Mouse (Mus musculus) urinary bladder, postnatal 25 days (tissue): ENCODE measurements around the gene Cnnm2.

Experiments used
- DNase-seq: peaks from one replicate; pipeline ENCODE4 v3.0.0; 2022; ENCODE audit warnings: low spot score

Cnnm2 gene

DNA sequence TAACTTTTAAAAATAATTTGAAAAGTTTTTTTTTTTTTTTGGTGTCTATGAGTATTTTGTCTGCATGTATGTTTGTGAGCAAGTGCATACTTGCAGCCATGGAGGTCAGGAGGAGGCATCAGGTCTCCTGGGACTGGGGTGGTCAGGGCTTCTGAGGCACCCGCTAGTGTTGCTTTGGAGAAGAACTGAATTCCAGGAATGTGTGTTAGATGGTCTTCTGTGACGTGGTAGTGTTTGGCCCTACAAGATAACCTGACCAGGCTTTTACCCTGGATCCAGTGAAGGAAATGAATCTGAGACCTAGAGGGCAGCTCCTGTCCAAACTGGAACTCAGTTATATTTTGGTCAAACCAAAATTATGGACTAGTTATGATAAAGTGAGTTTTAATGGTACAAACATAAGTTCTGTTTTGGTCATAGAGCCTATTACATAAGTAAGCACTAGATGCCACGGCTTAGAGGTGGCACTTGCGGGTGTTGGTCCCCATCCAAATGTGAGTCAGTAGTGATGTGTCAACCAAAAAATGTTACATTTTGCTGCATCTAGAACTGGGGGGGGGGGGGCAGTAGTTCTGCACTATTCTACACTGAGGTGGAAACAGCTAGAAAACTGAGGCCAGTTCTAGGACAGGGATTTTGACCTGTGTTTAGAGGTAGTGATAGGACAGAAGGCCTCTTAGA lies 38.6 kb downstream of the Cnnm2 start:
- no peak for DNase-seq

DNA sequence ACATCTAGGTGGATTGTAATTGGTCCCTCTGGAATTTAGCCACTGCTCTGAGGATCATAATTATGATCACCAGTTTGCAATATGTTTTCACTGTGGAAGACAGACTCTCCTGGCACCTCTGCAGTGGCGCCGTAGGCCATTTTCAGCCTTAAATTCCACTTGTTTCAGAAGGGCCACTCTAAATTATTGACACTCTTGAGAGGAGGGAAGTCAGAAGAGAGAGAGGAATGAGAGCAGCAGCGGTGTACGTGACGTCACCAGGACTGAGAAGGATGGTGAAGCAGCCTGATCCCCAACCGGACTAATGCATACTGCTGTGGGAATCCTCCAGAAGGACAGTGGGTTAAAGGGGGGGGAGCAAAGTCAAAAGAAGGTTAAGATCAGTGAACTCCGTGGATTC lies 40.1 kb downstream of the Cnnm2 start:
- DNase-seq, result no peak

DNA sequence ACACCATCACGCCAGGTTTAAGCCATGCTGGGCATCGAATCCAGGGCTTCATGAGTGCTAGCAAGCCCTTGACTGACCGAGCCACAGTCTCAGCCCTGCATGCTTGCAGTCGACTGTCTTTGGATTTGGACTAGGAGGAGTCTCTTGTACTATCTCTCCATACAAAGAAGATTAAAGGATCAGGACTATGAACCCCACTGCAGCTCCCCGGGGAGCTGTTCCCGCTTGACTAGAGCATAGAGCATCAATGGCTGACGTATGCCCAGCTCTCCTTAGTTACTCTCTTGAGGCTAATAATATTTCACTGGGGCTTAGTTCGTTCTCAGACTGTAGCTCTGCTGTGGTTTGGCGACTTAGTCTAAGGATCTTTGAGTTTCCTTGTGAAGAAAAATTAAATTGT lies 40.9 kb downstream of the Cnnm2 start:
- DNase-seq, result no peak

DNA sequence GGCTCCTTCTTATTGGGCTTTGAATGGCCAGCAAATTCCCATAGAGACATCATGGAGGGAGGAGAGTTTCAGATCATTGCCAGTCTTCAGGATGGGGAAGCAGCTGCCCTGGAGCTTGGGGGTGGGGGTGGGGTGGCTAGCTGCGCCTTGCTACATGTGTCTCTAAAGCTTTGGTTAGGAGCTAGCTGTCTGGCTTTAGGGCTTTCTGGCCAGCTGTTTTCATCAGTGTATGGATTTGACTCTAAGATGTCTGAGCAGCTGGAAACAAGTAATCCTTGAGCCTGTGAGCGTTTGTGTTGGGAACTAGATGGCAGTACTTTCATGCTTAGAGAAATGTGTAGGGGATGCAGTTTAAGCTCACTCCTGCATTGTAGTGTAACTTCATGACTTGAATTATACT lies 42.3 kb downstream of the Cnnm2 start:
- no peak for DNase-seq

DNA sequence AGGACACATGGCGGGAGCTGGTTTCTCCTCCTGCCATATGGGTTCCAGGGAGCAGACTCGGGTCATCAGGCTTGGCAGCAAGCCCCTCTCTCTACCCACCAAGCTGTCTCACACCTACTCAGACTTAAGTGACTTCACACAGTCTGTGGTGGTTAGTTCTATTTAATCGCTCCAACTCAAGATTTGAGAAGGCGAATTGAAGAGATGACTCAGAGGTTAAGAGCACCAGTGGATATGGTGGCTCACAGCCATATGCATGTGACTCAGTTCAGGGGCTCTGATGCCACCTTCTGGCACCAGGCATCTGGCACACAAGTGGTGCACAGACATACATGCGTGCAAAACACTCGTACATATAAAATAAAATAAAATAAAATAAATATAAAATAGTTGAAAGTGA lies 43.4 kb downstream of the Cnnm2 start:
- no peak for DNase-seq

DNA sequence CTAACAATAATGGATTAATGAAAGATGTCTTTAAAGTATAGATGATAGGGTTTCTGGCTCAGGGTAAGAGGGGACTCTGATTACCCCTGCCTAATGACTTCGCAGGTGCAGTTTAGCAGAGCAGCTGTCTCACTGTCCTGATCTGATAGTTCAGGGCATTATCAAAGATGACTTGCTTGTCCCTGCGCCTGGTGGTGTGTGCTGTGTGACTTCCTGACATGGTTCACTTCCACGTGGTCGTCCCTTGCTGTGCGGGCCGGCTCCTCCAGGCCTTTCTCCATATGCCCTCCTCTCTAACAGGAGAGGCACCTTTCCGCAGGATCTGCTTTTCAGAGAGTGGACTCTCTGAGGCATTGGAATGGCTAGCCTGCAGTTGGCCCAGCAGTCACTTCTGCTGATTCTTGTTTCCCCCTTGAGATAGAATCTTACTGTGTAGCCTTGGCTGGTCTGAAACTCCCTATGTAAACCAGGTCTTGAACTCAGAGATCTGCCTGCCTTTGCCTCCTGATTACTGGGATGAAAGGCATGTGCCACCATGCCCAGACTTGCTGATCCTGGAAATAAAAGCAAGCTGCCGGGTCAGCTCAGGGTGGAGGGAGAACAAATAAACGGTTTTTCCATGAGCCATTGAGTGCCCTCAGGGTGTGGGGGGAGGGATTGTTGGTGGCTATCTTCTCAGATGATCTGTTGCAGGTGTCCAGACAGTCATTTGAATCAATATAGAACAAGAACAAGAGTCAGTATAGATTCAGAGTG lies 44.7 kb downstream of the Cnnm2 start:
- DNase-seq, result no peak

DNA sequence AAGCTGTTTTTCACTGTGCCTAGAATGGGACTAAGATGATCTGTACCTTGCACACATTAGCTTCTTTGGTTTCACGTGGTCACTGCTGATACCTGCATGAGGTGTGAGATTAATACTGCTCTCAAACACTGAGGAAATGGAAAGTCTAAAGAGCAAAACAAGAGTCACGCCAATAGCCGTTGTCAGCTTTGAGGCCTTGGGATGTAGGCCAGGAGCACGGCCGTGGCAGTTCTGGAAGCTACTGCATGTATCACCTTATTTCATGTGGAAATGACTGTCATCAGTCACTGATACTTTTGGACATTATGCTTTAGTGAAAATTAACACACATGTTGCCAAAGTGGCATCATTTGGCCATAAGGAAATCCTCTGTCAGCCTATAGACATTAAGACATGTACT lies 46.9 kb downstream of the Cnnm2 start:
- no peak for DNase-seq

DNA sequence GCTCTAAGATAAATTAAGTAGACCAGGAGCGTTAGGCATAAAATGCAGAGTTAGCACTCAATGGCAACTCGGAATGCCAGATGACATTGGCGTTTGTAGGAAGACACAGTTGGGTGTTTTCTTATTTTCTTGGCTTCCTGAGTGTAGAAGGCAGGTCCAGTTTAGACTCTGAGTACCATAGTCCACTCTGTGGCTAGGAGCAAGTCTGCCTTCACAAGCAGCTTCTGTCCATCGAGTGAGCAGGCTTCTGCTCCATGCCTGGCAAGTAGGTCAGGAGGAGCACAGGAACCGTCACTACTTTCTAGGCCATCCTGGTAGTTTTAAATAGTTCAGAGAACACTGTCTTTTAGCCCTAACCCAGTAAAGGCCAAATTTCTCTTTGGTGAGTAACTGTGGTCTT lies 47.6 kb downstream of the Cnnm2 start:
- no peak for DNase-seq

DNA sequence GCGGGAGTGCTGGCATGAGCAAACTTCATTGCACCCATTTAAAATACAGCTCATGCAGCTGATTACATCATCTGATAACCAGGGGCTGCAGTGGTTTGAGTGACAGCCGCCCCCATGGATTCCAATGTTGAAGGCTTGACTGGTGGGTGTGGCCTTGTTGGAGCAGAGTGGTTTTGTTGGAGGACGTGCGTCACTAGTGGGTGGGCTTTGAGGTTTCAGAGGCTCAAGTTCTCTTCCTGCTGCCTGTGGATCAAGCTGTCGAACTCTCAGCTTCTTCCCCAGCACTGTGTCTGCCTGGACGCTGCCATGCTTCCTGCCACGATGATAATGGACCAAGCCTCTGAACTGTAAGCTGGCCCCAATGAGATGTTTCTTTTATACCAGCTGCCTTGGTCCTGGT lies 57.9 kb downstream of the Cnnm2 start:
- no peak for DNase-seq

DNA sequence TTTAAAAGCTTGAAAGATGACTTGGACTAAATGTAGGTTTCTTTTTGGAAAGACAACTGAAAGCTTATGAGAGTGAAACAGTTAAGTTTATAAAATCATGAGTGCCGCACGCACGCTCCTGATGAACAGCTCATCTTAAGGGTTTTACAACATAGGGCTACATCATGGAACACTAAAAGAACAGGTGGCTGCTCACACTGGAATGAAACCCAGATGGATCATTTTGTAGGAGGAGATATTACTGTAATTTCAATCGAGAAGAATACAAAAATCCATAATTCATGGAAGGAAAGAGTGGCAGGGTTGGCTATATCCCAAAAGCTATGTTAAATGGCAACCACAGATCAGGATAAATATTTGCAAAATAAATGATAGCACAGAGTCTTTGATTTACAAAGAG lies 61.1 kb downstream of the Cnnm2 start:
- DNase-seq, result no peak

DNA sequence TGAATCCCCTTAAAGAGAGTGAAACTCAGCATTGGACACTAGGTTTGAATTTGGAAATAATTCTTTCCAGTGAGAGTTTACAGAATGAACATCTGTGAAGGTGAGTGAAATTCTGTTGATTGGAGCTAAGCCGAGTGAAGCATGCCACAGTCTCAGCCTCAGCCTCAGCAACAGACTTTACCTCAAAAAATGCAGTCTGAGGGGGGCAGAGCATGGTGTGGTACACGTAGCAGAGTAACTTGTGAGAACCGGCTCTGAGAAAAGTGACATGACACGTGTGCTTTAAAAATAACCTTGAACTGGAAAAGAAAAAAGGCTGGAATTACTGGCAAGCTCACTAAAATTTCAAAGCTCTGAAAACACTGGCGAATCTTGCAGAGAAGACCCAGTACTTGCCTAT lies 62.4 kb downstream of the Cnnm2 start:
- no peak for DNase-seq

DNA sequence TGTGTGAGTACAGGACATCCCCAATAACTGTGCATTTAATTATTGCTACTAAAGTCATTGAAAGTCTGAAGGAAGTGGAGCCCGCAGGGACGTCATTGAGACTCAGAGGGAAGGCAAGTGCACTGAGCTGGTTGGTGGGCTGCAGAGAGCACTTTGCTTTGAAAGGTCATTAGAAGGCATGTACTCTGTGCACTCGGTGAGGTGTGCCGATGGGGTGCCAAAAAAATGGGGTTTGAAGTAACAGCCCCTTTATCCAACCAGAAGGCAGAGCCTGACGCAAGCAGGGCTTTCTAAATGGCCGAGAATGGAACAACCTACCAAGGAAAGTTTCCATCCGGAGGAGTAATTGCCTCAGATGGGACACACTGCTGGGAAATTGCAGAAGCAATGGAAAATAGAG lies 63.5 kb downstream of the Cnnm2 start:
- DNase-seq, result no peak

DNA sequence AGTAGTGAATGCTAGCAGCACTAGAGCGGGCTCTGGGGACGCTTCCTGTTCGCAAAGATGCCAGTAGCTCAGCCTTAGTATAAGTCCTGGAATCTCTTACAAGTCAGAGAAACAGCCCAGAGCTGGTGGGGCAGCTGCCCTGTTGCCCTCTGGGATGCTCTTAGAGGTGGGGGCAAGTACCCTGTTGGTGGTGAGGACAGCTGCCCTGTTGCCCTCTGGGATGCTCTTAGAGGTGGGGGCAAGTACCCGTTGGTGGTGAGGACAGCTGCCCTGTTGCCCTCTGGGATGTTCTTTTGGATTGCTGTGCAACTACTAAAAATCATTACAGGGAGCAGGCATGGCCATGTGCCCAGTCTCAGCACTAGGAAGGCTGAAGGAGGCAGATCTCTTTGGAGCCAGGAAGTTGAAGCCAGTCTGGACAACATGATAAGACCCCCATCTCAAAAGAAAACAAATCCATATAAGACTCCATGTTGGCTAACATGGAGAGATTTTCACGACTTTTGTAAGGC lies 66.3 kb downstream of the Cnnm2 start:
- no peak for DNase-seq

DNA sequence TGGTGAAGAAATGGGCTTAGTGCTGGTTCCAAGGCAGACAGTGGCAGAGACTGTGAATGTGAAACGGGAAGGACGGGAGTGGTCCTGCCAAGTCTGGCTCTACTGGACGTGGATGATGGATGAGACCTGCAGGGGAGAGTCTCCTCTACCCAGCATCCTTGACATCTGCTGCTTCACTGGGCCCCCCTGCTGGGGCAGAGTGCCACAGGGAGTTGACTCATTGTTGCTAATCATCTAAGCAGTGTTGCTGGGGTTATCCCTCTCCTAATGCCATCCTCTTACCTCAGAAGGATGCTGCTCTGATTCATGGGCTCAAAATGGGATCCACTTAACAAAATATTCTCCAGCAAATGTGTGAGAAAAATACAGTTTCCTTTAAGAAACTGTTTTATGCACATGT lies 67.6 kb downstream of the Cnnm2 start:
- no peak for DNase-seq

DNA sequence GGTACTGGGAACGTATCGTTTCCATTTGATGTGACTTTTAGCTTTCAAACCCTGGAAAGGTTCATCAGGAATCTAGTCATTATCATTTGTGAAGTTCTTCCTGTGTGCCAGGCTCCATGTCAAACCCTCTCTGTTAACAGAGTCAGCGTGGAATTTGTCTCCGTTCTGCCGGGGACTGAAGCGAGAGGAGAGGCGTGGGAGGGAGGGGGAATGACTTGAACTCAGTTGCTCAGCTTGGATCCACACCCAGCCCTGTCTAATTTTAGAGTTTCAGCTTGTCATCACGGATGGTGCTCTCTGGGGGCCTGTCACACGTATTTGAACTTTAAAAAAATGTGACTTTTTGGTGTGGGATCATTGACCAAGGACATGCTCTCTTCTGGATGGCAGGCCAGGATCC lies 70.0 kb downstream of the Cnnm2 start:
- DNase-seq, result no peak

DNA sequence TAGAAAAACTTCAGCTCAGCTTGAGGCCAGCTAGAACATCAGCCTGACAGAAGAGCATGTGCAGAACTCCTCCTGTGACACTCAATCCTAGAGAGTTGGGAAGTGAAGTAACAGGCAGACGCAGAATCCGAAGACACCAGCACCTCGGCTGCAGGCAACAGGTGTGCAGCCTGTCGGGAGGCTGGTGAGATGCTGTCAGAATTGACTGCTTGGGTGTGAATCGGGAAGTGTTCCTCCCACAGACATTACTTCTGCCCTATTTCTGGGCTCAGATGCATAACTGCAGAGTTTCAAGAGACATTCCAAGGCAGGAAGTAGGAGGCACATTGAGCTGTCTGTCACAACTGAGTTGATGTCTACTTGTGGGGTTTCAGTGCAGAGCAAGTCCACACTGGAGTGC lies 72.9 kb downstream of the Cnnm2 start:
- DNase-seq, result no peak

DNA sequence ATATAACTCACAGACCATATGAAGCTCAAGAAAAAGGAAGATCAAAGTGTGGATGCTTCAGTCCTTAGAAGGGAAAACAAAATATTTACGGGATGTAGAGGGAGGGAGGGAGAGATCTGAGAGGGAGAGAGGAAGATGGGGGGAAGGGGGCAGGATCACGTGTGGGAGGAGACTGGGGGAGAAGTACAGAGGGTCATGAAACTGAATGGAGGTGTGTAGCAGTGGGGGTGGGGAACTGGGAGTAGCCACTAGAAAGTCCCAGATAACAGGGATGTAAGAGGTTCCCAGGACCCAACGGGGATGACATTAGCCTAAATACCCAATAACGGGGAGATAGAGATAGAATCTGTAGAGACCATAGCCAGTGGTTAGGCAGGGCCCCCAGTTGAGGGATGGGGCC lies 73.9 kb downstream of the Cnnm2 start:
- DNase-seq, result no peak

DNA sequence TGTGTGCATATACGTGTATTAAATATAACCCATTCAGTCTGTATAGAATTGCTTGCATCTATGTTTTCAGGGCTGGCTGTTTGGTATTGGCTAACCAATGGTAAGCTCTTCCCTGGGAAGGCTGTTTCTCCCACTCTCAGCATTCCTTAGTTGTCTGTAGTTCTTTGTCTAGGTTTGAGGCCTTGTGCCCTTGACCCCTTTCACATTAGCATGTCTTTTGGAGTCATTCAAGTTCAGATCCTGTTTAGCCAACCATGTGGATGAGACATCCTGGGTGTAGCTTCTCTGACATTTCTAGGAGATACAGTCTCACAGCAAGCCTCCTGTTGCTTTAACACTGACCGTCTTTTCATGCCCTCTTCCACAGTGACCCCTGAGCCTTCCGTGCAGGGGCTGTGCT lies 74.7 kb downstream of the Cnnm2 start:
- DNase-seq, result no peak

DNA sequence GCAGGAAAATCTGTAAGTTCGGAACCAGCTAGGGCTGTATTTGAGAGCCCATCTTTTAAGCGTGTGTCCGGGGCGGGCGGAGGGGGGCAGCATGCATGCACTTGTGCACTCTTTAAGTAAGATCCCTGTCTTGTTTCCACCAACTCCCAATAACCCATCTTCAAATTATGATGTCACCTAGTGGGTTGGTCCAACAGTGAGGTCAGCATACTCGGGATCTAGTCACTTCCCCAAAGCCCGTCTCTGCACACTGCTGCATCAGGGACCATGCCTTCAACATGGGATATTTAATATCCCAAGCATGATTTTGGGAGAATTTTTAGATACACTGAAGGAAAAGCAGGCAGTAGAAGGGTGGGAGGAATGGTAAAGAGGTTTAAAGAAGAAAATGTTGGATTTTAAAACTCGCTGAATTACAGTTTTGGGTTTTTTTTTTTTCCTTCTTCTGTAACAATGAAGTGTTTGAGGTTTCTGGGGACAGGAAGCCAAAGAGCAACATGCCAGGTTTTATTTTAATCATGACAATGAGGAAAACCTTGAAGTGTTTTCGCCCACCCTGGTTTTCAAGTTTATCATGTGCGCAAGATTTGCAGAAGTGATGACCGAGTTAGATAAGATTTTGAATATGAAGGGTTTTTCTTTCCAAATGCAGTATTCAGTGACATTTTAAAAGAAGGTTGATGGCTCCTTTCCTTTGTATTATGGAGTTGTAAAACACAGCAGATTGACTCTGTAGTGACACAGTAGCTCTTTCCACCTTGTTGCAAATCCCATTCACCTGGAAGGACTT lies 76.1 kb downstream of the Cnnm2 start:
- DNase-seq, result no peak

DNA sequence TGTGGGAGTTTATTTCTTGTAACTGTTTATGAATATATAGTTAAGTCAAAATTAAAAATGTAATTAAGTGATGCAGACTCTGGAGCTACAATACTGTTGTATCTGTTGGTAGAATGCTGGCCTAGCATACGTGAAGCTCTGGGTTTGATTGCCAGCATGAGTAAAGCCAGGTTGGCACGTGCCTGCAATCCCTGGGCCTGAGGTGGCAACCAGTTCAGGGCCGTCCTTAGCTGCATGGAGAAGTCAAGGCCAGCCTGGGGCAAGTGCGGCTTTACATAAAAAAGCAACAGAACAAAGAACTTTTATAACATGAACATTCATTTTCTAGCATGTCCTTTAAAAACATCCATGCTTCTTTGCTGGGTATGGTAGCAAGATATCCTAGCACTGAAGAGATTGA lies 79.6 kb downstream of the Cnnm2 start:
- DNase-seq, result no peak

DNA sequence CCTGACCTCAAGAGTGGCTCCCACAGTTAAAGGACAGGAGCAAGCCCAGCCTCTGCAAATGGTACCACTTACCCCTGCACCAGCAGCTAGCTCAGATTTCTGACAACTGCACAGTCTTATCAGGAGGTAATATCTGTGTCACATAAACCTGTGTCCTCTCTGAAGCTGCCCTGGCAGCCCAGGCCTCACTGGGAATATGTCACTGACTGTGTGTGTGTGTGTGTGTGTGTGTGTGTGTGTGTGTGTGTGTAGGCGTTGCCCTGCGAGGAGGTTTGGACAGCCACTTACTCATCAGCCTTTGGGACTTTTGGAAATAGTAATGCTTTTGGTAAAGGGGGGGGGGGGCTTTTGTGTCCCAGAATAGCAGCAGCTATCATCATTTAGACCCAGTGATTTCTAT lies 81.6 kb downstream of the Cnnm2 start:
- no peak for DNase-seq

DNA sequence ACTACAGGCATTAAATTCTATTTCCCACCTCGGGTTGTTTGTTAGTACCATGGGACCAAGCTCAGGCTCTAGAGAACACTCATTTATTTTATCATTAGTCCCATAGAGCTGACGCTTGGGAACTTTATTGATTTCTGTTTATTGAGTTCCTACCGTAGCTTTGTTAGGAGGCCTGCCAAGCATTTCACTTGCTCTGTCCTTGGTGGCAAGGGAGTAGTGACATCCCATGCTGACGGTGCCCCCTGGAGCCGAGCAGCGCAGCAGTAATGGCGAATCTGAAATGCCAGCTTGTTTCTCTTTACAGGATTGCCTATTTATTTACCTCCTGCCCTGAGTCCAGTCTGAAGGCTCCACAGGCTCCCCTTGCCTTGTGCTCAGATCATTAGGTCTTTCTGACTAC lies 84.7 kb downstream of the Cnnm2 start:
- no peak for DNase-seq

DNA sequence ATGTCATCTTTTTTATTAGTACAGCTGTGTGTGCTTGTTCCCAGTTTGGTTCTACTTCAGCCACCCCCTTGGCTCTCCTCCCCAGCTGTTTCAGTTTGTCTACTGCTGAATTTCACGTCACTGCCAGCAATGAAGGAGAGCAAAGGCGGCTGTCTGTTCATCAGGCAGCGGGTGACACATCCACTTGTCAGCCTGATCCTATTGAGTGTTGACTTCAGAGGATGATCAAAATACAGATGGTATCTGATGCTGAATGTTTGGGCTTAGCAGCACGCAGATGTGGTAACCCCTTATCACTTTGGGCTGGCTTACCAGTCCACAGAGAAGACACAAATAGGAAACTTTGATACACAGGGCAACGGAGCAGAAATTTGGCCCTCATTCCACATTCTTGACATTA lies 85.1 kb downstream of the Cnnm2 start:
- no peak for DNase-seq
